Mouse (Mus musculus) cortical plate, adult 2 months (tissue): ENCODE data around the gene Tbxas1. TPM values are rescaled to one million over a fixed set of nuclear protein-coding genes. Genes with fewer than 3 reads are reported as not detected.

Experiments used
- H3K27ac ChIP-seq: fragments of 200-500 bp; 2 replicates; pipeline ENCODE4 v1.5.1; 2012; ENCODE audit warnings: low read length, control low read depth, inconsistent platforms; ENCODE audit not compliant: insufficient read depth
- H3K4me1 ChIP-seq: fragments of 200-500 bp; 2 replicates; pipeline ENCODE4 v1.6.1; 2011; ENCODE audit warnings: low read length; ENCODE audit not compliant: control insufficient read depth, insufficient read depth
- H3K4me3 ChIP-seq: fragments of 200-500 bp; 2 replicates; pipeline ENCODE4 v1.5.1; 2011; ENCODE audit warnings: mild to moderate bottlenecking, low read length, control low read depth; ENCODE audit not compliant: insufficient read depth
- CTCF ChIP-seq: fragments of 200-500 bp; IDR thresholded peaks from 2 replicates; pipeline ENCODE4 v1.5.1; 2011; ENCODE audit warnings: mild to moderate bottlenecking, control low read depth, low read length; ENCODE audit not compliant: insufficient read depth; ENCODE audit errors: extremely low read depth
- POLR2A ChIP-seq: fragments of 200-500 bp; IDR thresholded peaks from 2 replicates; pipeline ENCODE4 v1.6.1; 2011; ENCODE audit warnings: mild to moderate bottlenecking, low read length, control low read depth; ENCODE audit not compliant: insufficient read depth; ENCODE audit errors: extremely low read depth
- polyA plus RNA-seq: library from polyadenylated mRNA; depleted of rRNA; stranded (reverse); fragments of >200 nt; gene quantifications from 2 replicates; pipeline ENCODE4 v1.2.3, GENCODE M21; 2012

The Tbxas1 gene
- polyA plus RNA-seq, 1 experiment: 2.7 TPM

- Histone ChIP-seq H3K27ac (no peak overlapping the region), H3K4me3 (no peak overlapping the region), H3K4me1 (no peaks in the 10 kb centered on the region)
- TF ChIP-seq POLR2A: no peak
- no peak for TF ChIP-seq CTCF
Observed at GRCm38 (mm10) chr6:38974536-38975268, 99.5 kb downstream of the Tbxas1 start.

GRCm38 (mm10) chr6:38975866-38976265, 100.7 kb downstream of the Tbxas1 start:
- Histone ChIP-seq H3K27ac (no peak overlapping the region), H3K4me3 (no peak overlapping the region), H3K4me1 (no peaks in the 10 kb centered on the region)
- TF ChIP-seq POLR2A: no peak
- TF ChIP-seq CTCF: no peak

- no peak overlapping the region for H3K4me3 ChIP-seq
- H3K4me1 ChIP-seq: no peaks in the 10 kb centered on the region
- TF ChIP-seq POLR2A: no peak
- no peak for TF ChIP-seq CTCF
- H3K27ac ChIP-seq: no peak overlapping the region
Observed at GRCm38 (mm10) chr6:38976355-38976754, 101.2 kb downstream of the Tbxas1 start.

GRCm38 (mm10) chr6:38980921-38981715, 105.9 kb downstream of the Tbxas1 start:
- Histone ChIP-seq H3K27ac (no peak overlapping the region), H3K4me1 (no peaks in the 10 kb centered on the region), H3K4me3 (no peak overlapping the region)
- TF ChIP-seq POLR2A (no peak), CTCF (no peak)

GRCm38 (mm10) chr6:38982071-38982470, 106.9 kb downstream of the Tbxas1 start:
- Histone ChIP-seq H3K27ac (no peak overlapping the region), H3K4me3 (no peak overlapping the region), H3K4me1 (no peaks in the 10 kb centered on the region)
- no peak for TF ChIP-seq POLR2A
- no peak for TF ChIP-seq CTCF

GRCm38 (mm10) chr6:38982656-38983055, 107.5 kb downstream of the Tbxas1 start:
- no peaks in the 10 kb centered on the region for H3K4me1 ChIP-seq
- no peak for TF ChIP-seq CTCF
- no peak overlapping the region for H3K4me3 ChIP-seq
- H3K27ac ChIP-seq: no peak overlapping the region

GRCm38 (mm10) chr6:38983060-38983459, 107.9 kb downstream of the Tbxas1 start:
- no peak overlapping the region for H3K4me3 ChIP-seq
- no peak overlapping the region for H3K27ac ChIP-seq
- no peak for TF ChIP-seq CTCF
- no peak for TF ChIP-seq POLR2A
- no peaks in the 10 kb centered on the region for H3K4me1 ChIP-seq

GRCm38 (mm10) chr6:38984626-38985025, 109.4 kb downstream of the Tbxas1 start:
- Histone ChIP-seq H3K4me1 (no peaks in the 10 kb centered on the region), H3K4me3 (no peak overlapping the region)
- TF ChIP-seq CTCF (no peak), POLR2A (no peak)

GRCm38 (mm10) chr6:38986641-38987040, 111.4 kb downstream of the Tbxas1 start:
- Histone ChIP-seq H3K4me1 (no peaks in the 10 kb centered on the region), H3K27ac (no peak overlapping the region), H3K4me3 (no peak overlapping the region)
- no peak for TF ChIP-seq CTCF
- TF ChIP-seq POLR2A: no peak

More at GRCm38 (mm10) chr6:38984626-38985025, 109.4 kb downstream of the Tbxas1 start:
- no peak overlapping the region for H3K27ac ChIP-seq

- TF ChIP-seq CTCF (no peak), POLR2A (no peak)
- H3K4me3 ChIP-seq: no peak overlapping the region
- H3K4me1 ChIP-seq: no peaks in the 10 kb centered on the region
- H3K27ac ChIP-seq: no peak overlapping the region
Observed at GRCm38 (mm10) chr6:38992016-38992415, 116.8 kb downstream of the Tbxas1 start.
